8 mouse cellular contexts compared by ENCODE assay signal in genomic region chr4:120369156-120369555, GRCm38 (mm10). TPM values are rescaled to one million over a fixed set of nuclear protein-coding genes. Genes with fewer than 3 reads are reported as not detected.
A peak's percentile ranks its signal among the peaks of the same experiment; 100 is the strongest.
DNase-seq lines count a peak whose midpoint lies in the region; ATAC-seq and TF ChIP-seq lines count a peak whose summit lies in the region.

No protein-coding gene starts in this region.

- intact Hi-C loops in left cerebral cortex, postnatal 25 days (cut with DNase I) = no loop called here

- peaks cover 17% of the 10 kb centered on the region; the same call in 1 of the 2 replicates for H3K27me3 ChIP-seq in heart, postnatal 0 days (ENCODE audit: control insufficient read depth, insufficient read depth, low read length)

- no peak overlapping the region for H3K4me3 ChIP-seq in heart, postnatal 0 days (ENCODE audit: low read depth, low read length)

- ATAC-seq in heart, postnatal 0 days (ENCODE audit: insufficient read depth, low read depth) = no peak
- no peak for ATAC-seq in frontal cortex, adult (ENCODE audit: low TSS enrichment)
- ATAC-seq in activated CD4-positive, CD25-positive, alpha-beta regulatory T cell, adult 4 months = no peak

- no peak overlapping the region for H3K27ac ChIP-seq in heart, postnatal 0 days (ENCODE audit: low read depth)

- peak overlapping the region; percentile 47; the same call in 1 of the 2 replicates for H3K4me2 ChIP-seq in heart, postnatal 0 days (ENCODE audit: low read depth, low read length)

- TF ChIP-seq EP300 in heart, postnatal 0 days (IDR thresholded peaks at IDR 0.05; ENCODE audit: low read depth) = no peak

- H3K4me1 ChIP-seq in heart, postnatal 0 days (ENCODE audit: control insufficient read depth, insufficient read depth) = peaks cover 16% of the 10 kb centered on the region

- no peak for TF ChIP-seq CTCF in heart, postnatal 0 days (IDR thresholded peaks at IDR 0.05; ENCODE audit: low read depth)

- H3K9me3 ChIP-seq in heart, postnatal 0 days (replicated peaks; ENCODE audit: control insufficient read depth, low read length) = no peaks in the 10 kb centered on the region

- no peak overlapping the region for H3K9ac ChIP-seq in heart, postnatal 0 days (replicated peaks; ENCODE audit: low read depth, low read length)

- DNase-seq in lung, adult 18-20 months = peak; percentile 8 to 44
- DNase-seq in lung, postnatal 25 days (ENCODE audit: low spot score) = no peak
- DNase-seq in fibroblast of lung, adult 2 months (ENCODE audit: low read depth) = peak; percentile 77
- peak; percentile 16 for DNase-seq in heart, postnatal 0 days (ENCODE audit: low spot score)
- DNase-seq in ovary, postnatal 14 days (ENCODE audit: low spot score) = peak; percentile 43
- no peak for DNase-seq in left cerebral cortex, postnatal 25 days (ENCODE audit: low spot score in 2 of 2)

- H3K36me3 ChIP-seq in heart, postnatal 0 days (replicated peaks; ENCODE audit: control insufficient read depth, insufficient read depth, low read length) = no peaks in the 10 kb centered on the region

- 45% methylated on average over 2 of the region's 2 CpGs for WGBS in heart, postnatal 0 days

RNA-seq across cellular contexts. Expression of gene Scmh1, which starts 35.9 kb away (rescaled TPM):
- 26.8 and 28.3 TPM in 2 replicates for total RNA-seq in heart, postnatal 0 days (2014; rRNA removed; ENCODE audit: low replicate concordance)
- polyA plus RNA-seq in heart, postnatal 0 days (2015; fragmentation: Nextera tagmentation; extraction: Ambion mirVana) = 49.8 and 51.5 TPM in 2 replicates
- 100 to 1,000 TPM; 102 to 113 TPM for total RNA-seq in left cerebral cortex, postnatal 25 days (2021)
- polyA plus RNA-seq in activated CD4-positive, CD25-positive, alpha-beta regulatory T cell, adult 4 months (2017; shearing (Covaris generic)) = 1 to 10 TPM; 6.9 to 8.5 TPM

Comparison
In these comparisons a context has a peak if more than half of its experiments do, and no peak if none do; other contexts are left out.
1. DNase-seq: peak in lung, adult 18-20 months (2 of 2), fibroblast of lung, adult 2 months (single experiment), heart, postnatal 0 days (single experiment) and ovary, postnatal 14 days (single experiment); none in lung, postnatal 25 days (single experiment) and left cerebral cortex, postnatal 25 days (0 of 2).